Mouse (Mus musculus) thymus, adult 2 months (tissue): Measurements from ENCODE around the gene D7Ertd443e. TPM values are rescaled to one million over a fixed set of nuclear protein-coding genes. Genes with fewer than 3 reads are reported as not detected.

Source experiments
- DNase-seq: peaks from one replicate; pipeline ENCODE4 v3.0.0; 2021
- H3K27ac ChIP-seq: fragments of 200-500 bp; 2 replicates; pipeline ENCODE4 v1.5.1; 2012; ENCODE audit warnings: low read length, control low read depth; ENCODE audit not compliant: control insufficient read depth, insufficient read depth
- H3K27me3 ChIP-seq: fragments of 200-500 bp; 2 replicates; pipeline ENCODE4 v1.6.1; 2012; ENCODE audit warnings: mild to moderate bottlenecking, low read length, moderate library complexity, mixed read lengths; ENCODE audit not compliant: control insufficient read depth, insufficient read depth
- H3K36me3 ChIP-seq: fragments of 200-500 bp; 2 replicates; pipeline ENCODE4 v1.6.1; 2012; ENCODE audit warnings: mild to moderate bottlenecking, low read length, moderate library complexity; ENCODE audit not compliant: control insufficient read depth, insufficient read depth
- H3K4me1 ChIP-seq: fragments of 200-500 bp; replicated peaks from 2 replicates; pipeline ENCODE4 v1.6.1; 2012; ENCODE audit warnings: low read length; ENCODE audit not compliant: control insufficient read depth, insufficient read depth
- H3K4me3 ChIP-seq: fragments of 200-500 bp; 2 replicates; pipeline ENCODE4 v1.5.1; 2012; ENCODE audit warnings: mild to moderate bottlenecking, low read length, control low read depth, moderate library complexity; ENCODE audit not compliant: control insufficient read depth, insufficient read depth
- CTCF ChIP-seq: fragments of 200-500 bp; IDR thresholded peaks from 2 replicates; pipeline ENCODE4 v1.5.1; 2012; ENCODE audit warnings: mild to moderate bottlenecking, control low read depth, low read length, moderate library complexity, borderline replicate concordance; ENCODE audit not compliant: control insufficient read depth, poor library complexity, insufficient read depth; ENCODE audit errors: extremely low read depth
- POLR2A ChIP-seq: fragments of 200-500 bp; IDR thresholded peaks from 2 replicates; pipeline ENCODE4 v1.6.1; 2012; ENCODE audit warnings: mild to moderate bottlenecking, low read length, control low read depth, moderate library complexity; ENCODE audit not compliant: control insufficient read depth, poor library complexity, insufficient read depth; ENCODE audit errors: extremely low read depth
- WGBS: fragments of 180-500 bp; shearing (Covaris S2); methylation state at CpG from one replicate; pipeline ENCODE4 v1.1.7; 2018; 5-methylcytosine and 5-hydroxymethylcytosine counted together
- polyA plus RNA-seq: library from polyadenylated mRNA; depleted of rRNA; stranded (reverse); fragments of >200 nt; gene quantifications from 2 replicates; pipeline ENCODE4 v1.2.3, GENCODE M21; 2012; rRNA removed

D7Ertd443e gene
- polyA plus RNA-seq, 1 experiment, result 0.18 TPM

- Histone ChIP-seq H3K4me1 (0 out of 2 replicates have a peak, but pooled peaks cover 4% of the 10 kb centered on the region), H3K4me3 (peak overlapping the region; percentile 50), H3K27me3 (no peaks in the 10 kb centered on the region), H3K27ac (peak overlapping the region; percentile 44; the same call in 1 of the 2 replicates), H3K36me3 (no peaks in the 10 kb centered on the region)
- no peak for DNase-seq
- 4% methylated on average over 89 of the region's 90 CpGs for WGBS
- no peak for TF ChIP-seq CTCF
- no peak for TF ChIP-seq POLR2A
These were observed 160.5 kb downstream of the D7Ertd443e start for GRCm38 (mm10) chr7:134224741-134225612.

- WGBS, result 3% methylated on average over 14 of the region's 14 CpGs
- no peaks in the 10 kb centered on the region for H3K27me3 ChIP-seq
- H3K36me3 ChIP-seq, result no peaks in the 10 kb centered on the region
- H3K4me1 ChIP-seq, result 0 out of 2 replicates have a peak, but pooled peaks cover 4% of the 10 kb centered on the region
- TF ChIP-seq POLR2A (no peak), CTCF (no peak)
- H3K4me3 ChIP-seq, result peak overlapping the region; percentile 50
- H3K27ac ChIP-seq, result peak overlapping the region; percentile 44; the same call in 1 of the 2 replicates
- DNase-seq, result peak; percentile 19
These were observed 161.1 kb downstream of the D7Ertd443e start for GRCm38 (mm10) chr7:134224421-134224740.

DNA sequence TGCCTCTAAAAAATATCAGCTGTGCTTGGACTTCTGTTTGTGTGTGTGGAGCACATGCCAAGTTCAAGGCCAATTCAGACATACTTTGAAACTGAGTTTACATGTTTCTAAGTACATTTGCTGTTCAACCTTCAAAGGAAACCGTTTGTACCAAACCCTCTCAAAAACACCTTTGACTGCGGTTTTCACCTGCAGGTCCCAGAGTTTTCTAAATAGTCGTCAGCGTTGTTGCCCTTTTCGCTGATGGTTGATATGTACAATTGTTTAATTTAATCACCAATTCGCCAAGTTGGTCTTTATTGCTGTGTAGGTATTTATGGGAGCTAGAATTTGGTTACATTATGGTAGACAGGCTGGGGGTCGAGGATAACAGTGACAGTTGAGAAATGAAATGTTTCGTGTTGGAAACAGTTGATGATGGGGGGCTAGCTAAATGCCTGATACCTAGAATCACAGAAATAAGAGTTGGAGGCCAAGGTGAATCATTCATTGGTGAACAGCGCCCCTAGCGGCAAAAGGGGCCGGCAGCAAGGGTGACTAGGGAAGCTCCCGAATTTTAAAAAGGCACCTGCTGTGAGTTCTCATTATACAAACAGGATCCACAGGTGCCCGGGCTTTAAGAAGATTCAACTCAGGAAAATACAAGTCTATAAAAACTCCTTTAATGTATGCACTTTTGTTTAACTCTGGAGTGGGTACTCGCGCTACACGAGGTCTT, 161.9 kb downstream of the D7Ertd443e start:
- Histone ChIP-seq H3K27me3 (no peaks in the 10 kb centered on the region), H3K27ac (no peak overlapping the region), H3K4me3 (no peak overlapping the region), H3K4me1 (0 out of 2 replicates have a peak, but pooled peaks cover 4% of the 10 kb centered on the region), H3K36me3 (no peaks in the 10 kb centered on the region)
- TF ChIP-seq CTCF, result no peak
- no peak for TF ChIP-seq POLR2A
- WGBS, result 33% methylated on average over 16 of the region's 16 CpGs
- peak; percentile 48 for DNase-seq

Other genes starting within 250 kb of the D7Ertd443e start
- 28.4 and 29.0 TPM in 2 replicates for gene Adam12, start 153.5 kb downstream of the D7Ertd443e start, polyA plus RNA-seq